Mouse (Mus musculus) intestine, postnatal 0 days (tissue): ENCODE measurements around the gene Plekha5. TPM values are rescaled to one million over a fixed set of nuclear protein-coding genes. Genes with fewer than 3 reads are reported as not detected.
"Not testable (repeated sequence)": the region's sequence is repeated elsewhere in the genome, so short reads cannot be mapped to it uniquely, and the experiment has no call there.

ENCODE experiments used
- ATAC-seq: fragments of 200-750 bp; cut with Nextera tagmentation; 2 replicates; pipeline ENCODE4 v1.8.0; 2017; ENCODE audit warnings: mild to moderate bottlenecking, moderate TSS enrichment, moderate library complexity
- H3K27ac ChIP-seq: fragments of 300-500 bp; sonication (generic); 2 replicates; pipeline ENCODE4 v1.5.1; 2014; ENCODE audit warnings: mild to moderate bottlenecking, low read depth, low read length, moderate library complexity
- H3K27me3 ChIP-seq: fragments of 300-500 bp; sonication (generic); replicated peaks from 2 replicates; pipeline ENCODE4 v1.6.1; 2014; ENCODE audit warnings: low read length, mixed read lengths; ENCODE audit not compliant: control insufficient read depth, insufficient read depth
- H3K36me3 ChIP-seq: fragments of 300-500 bp; sonication (generic); 2 replicates; pipeline ENCODE4 v1.6.1; 2014; ENCODE audit warnings: mild to moderate bottlenecking, moderate library complexity; ENCODE audit not compliant: control insufficient read depth, insufficient read depth
- H3K4me1 ChIP-seq: fragments of 300-500 bp; sonication (generic); replicated peaks from 2 replicates; pipeline ENCODE4 v1.6.1; 2014; ENCODE audit warnings: antibody characterized with exemption, low read length, mixed read lengths; ENCODE audit not compliant: control insufficient read depth, insufficient read depth
- H3K4me2 ChIP-seq: fragments of 300-500 bp; sonication (generic); replicated peaks from 2 replicates; pipeline ENCODE4 v1.6.1; 2014; ENCODE audit warnings: low read depth, mild to moderate bottlenecking, moderate library complexity
- H3K4me3 ChIP-seq: fragments of 300-500 bp; sonication (generic); 2 replicates; pipeline ENCODE4 v1.5.1; 2014; ENCODE audit warnings: low read depth, low read length
- H3K9ac ChIP-seq: fragments of 300-500 bp; sonication (generic); 2 replicates; pipeline ENCODE4 v1.6.1; 2014; ENCODE audit warnings: mild to moderate bottlenecking, low read depth, low read length
- H3K9me3 ChIP-seq: fragments of 300-500 bp; sonication (generic); 2 replicates; pipeline ENCODE4 v1.6.1; 2016; ENCODE audit warnings: mixed run types; ENCODE audit not compliant: control insufficient read depth
- CTCF ChIP-seq: sonication (generic); IDR thresholded peaks from 2 replicates; pipeline ENCODE4 v1.5.1; 2016; ENCODE audit warnings: low read depth, mild to moderate bottlenecking, control low read depth, antibody characterized with exemption, moderate library complexity
- WGBS: fragments of 180-500 bp; shearing (Covaris S2); extraction: QIAGEN DNeasy Blood & Tissue Kit; methylation state at CpG from one replicate; pipeline ENCODE4 v1.1.7; 2014; 5-methylcytosine and 5-hydroxymethylcytosine counted together
- polyA plus RNA-seq: library from polyadenylated mRNA; unstranded; fragments of >200 nt; fragmentation: Nextera tagmentation; extraction: Ambion mirVana; gene quantifications from 2 replicates; pipeline ENCODE4 v1.2.1, GENCODE M21; 2015

The Plekha5 gene
- polyA plus RNA-seq, 1 experiment from 2014 or later: 18.0 TPM

DNA sequence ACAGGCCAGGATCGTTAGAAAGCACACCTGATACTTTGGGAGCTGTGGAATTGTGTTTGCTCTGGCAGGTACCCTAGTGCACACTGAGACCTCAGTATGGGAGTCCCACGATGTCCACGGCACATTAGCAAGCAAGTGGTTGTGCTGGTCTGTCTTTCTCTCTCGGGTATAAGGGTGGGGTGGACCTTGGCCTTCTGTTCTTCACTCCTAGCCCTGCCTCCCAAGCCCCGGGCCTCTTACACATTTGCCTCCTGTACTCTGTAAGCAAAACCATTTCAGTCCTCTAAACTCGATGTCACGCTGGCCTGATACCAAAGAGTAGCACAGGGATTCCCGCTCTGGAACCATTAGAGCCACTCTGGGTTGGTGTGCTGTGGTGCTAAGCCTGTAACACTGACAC, 168.9 kb downstream of the Plekha5 start:
- TF ChIP-seq CTCF: no peak
- Histone ChIP-seq H3K27ac (peak overlapping the region; percentile 86), H3K36me3 (peaks cover 65% of the 10 kb centered on the region), H3K27me3 (no peaks in the 10 kb centered on the region), H3K4me1 (peaks cover 6% of the 10 kb centered on the region; the same call in 1 of the 2 replicates), H3K9me3 (no peaks in the 10 kb centered on the region), H3K4me3 (no peak overlapping the region), H3K4me2 (no peak overlapping the region), H3K9ac (no peak overlapping the region)
- WGBS: 39% methylated on average over 8 of the region's 8 CpGs
- peak; percentile 74 for ATAC-seq

DNA sequence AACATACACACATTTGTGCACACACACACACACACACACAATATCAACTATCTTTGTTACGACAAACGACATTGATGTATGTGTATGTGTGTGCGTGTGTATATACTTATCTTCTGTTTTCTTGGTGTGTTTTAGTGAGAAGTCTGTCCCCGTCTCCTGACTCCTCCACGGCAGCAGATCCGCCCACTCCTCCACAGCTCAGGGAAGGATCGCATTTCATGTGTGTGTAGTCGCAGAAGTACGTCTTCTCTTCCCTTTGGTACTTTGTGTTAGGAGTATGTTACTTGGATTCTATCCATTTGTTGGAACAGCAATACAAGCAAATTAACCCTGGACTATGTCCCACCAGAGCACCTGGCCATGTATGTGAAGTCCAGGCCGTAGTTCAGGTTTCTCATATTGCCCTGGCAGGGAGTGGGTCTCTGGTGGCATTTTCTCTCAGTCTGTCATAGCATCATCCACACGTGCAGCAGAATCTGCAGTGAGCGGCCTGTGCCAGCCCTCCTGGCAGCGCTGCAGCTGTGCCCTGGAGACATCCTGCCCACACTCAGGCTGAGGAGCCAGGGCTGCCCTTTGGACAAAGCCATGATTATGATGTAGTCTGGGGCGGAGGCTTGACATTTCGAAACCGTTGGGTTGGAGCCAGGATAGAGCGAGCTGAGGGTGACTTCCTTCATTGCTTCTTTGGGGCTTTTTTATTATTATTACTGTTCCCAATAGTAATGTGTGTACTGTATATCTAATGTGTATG, 169.7 kb downstream of the Plekha5 start:
- H3K9me3 ChIP-seq: no peaks in the 10 kb centered on the region
- H3K27ac ChIP-seq: peak overlapping the region; percentile 86
- no peak overlapping the region for H3K4me3 ChIP-seq
- H3K27me3 ChIP-seq: no peaks in the 10 kb centered on the region
- TF ChIP-seq CTCF: 0 out of 2 replicates have a peak, but pooled peaks have one; percentile 7
- H3K36me3 ChIP-seq: peaks cover 57% of the 10 kb centered on the region; the same call in 1 of the 2 replicates
- peak overlapping the region; percentile 30; the same call in 1 of the 2 replicates for H3K4me2 ChIP-seq
- 44% methylated on average over 17 of the region's 17 CpGs for WGBS
- peaks cover 6% of the 10 kb centered on the region; the same call in 1 of the 2 replicates for H3K4me1 ChIP-seq
- no peak overlapping the region for H3K9ac ChIP-seq
- peak; percentile 88 for ATAC-seq

DNA sequence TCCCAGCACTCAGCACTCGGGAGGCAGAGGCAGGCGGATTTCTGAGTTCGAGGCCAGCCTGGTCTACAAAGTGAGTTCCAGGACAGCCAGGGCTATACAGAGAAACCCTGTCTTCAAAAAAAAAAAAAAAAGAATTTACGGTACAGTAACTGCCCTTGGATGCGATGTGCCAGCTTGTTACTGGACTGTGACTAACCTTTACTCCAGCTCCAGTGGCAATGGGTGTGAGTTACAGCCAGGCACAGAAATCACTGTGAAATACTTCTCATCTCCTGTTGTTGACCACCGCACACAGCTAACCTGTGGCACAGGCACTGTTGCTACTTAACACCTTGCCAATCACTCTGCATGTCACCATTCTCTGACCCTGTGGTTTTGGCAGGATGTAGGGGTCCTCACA, 171.7 kb downstream of the Plekha5 start:
- H3K9ac ChIP-seq, H3K4me3 ChIP-seq, ATAC-seq, H3K4me2 ChIP-seq, H3K27me3 ChIP-seq, H3K4me1 ChIP-seq, H3K27ac ChIP-seq, H3K9me3 ChIP-seq: not testable (repeated sequence)
- H3K36me3 ChIP-seq: peaks cover 47% of the 10 kb centered on the region; the same call in 1 of the 2 replicates
- WGBS: 93% methylated on average over 6 of the region's 6 CpGs

DNA sequence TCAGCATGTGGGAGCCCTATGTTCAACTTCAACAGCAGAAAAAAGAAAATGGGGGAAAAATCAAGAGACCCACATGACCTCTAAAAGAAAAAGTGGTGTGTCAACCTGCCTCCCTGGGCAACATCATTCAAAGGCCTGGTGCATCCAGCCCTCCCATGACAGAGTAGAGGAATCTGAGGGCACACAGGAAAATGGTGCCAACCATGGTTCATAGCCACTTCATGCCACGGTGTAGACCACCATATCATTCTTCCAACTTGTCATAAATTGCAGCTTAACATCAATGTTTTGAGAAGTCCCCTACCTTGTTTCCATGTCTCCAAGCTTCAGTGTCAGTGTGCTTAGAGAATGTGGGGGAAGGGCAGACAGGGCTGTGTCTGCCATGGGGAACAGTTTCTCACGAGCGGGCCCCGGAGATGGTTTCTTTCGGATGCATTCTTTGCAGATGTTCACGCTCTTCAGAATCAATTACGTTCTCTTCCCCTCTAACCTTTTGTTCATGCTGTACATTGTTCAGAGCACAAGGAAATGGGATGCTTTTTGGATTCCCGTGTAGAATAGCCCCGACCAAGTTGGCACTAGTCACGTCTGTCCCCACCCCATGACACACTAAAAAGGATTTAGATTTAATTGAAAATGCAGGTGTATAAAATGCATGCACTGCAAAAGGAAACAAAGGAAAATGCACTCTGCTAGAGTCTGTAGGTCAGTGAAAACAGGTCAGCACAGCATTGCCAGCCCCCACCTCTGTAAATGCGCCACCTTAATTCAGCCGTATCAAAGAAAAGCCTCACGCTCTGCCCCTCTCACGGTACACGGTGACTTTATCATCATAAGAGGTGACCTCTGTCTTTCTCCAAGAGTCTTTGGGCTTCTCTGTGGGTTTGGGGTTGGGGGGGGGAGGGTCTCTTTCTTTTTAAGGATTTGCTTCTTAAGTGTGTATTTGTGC, 173.8 kb downstream of the Plekha5 start:
- 93% methylated on average over 15 of the region's 15 CpGs for WGBS
- no peak for TF ChIP-seq CTCF
- H3K4me2 ChIP-seq: no peak overlapping the region

DNA sequence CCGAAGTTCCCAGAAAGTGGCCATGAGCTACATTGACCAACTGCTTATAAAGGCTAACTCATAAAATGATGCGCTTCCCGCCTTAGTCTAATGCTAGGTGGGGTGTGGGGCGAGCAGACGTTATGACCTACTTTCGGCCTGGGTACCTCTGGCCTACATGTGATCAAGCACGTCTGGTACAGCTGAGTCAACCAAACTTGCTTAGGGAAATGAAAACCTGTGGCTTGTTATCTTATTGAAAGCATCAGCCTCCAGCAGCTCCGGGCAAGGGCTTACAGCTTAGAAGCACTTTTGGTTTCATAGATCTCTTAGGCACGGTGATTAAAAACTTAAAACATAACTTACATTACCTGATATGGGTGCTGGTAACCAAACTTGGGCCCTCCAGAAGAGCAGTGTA, 174.7 kb downstream of the Plekha5 start:
- no peaks in the 10 kb centered on the region for H3K9me3 ChIP-seq
- H3K4me3 ChIP-seq: no peak overlapping the region
- WGBS: 78% methylated on average over 9 of the region's 9 CpGs
- no peak overlapping the region for H3K9ac ChIP-seq
- no peak overlapping the region for H3K4me2 ChIP-seq
- no peaks in the 10 kb centered on the region for H3K27me3 ChIP-seq
- no peak for TF ChIP-seq CTCF
- peaks cover 6% of the 10 kb centered on the region; the same call in 1 of the 2 replicates for H3K4me1 ChIP-seq
- H3K36me3 ChIP-seq: peaks cover 24% of the 10 kb centered on the region; the same call in 1 of the 2 replicates
- ATAC-seq: no peak
- peak overlapping the region; percentile 46; the same call in 1 of the 2 replicates for H3K27ac ChIP-seq

More for the DNA sequence above, 173.8 kb downstream of the Plekha5 start:
- Histone ChIP-seq H3K4me1 (peaks cover 6% of the 10 kb centered on the region; the same call in 1 of the 2 replicates), H3K36me3 (peaks cover 28% of the 10 kb centered on the region; the same call in 1 of the 2 replicates), H3K27ac (no peak overlapping the region; the same call in 1 of the 2 replicates), H3K4me3 (no peak overlapping the region), H3K9me3 (no peaks in the 10 kb centered on the region), H3K9ac (no peak overlapping the region), H3K27me3 (no peaks in the 10 kb centered on the region)
- no peak for ATAC-seq

DNA sequence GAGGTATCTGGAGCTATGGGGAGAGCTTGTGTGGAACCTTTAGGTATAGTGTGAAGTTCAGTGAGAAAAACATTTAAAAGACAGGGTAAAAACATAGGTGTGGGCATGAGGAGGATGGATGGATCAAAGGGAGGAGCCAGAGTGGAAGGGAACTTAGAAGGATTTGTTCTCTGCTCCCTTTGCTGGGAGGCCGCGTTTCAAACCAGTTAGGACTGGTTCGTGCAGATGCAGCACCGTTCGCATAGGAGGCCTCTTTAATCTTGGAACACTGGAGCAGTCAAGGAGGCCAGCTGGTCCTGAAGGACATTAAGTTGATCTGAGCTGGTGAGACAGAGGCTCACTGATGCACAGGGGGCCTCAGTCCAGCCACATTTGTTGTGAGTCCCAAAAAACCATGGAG, 175.5 kb downstream of the Plekha5 start:
- Histone ChIP-seq H3K27ac (0 out of 2 replicates have a peak overlapping the region, but pooled peaks have one; percentile 0), H3K4me1 (peaks cover 2% of the 10 kb centered on the region; the same call in 1 of the 2 replicates), H3K9me3 (no peaks in the 10 kb centered on the region), H3K9ac (no peak overlapping the region), H3K36me3 (peaks cover 22% of the 10 kb centered on the region; the same call in 1 of the 2 replicates), H3K4me2 (no peak overlapping the region), H3K4me3 (no peak overlapping the region), H3K27me3 (no peaks in the 10 kb centered on the region)
- WGBS: 63% methylated on average over 5 of the region's 5 CpGs
- ATAC-seq: peak; percentile 25; the same call in 1 of the 2 replicates
- no peak for TF ChIP-seq CTCF
